Mouse (Mus musculus): ENCODE measurements around the gene Kif19a.

- TF ChIP-seq TAL1 (IDR thresholded peaks at IDR 0.05; ENCODE audit: low read length) (no peak), GATA1 (IDR thresholded peaks at IDR 0.05; ENCODE audit: low read length) (no peak)
Measured at GRCm38 (mm10) chr11:114823199-114823725, 58.1 kb downstream of the Kif19a start.

Measured in erythroblast, embryonic 14.5 days (primary cell).